Mouse (Mus musculus) spleen, postnatal 10 days (tissue): ENCODE data around the gene Olfr596.
"Not testable (repeated sequence)": the region's sequence is repeated elsewhere in the genome, so short reads cannot be mapped to it uniquely, and the experiment has no call there.

Experiments
- DNase-seq, 2 experiments: peaks; one replicate each; pipeline ENCODE4 v3.0.0; 2021 to 2022; ENCODE audit warnings: low spot score in 2 of 2

Olfr596 gene

GRCm38 (mm10) chr7:103305348-103305747 is at the start of gene Olfr596:
TSS of gene Olfr596 (plus strand) at chr7:103305648.
- DNase-seq: not testable (repeated sequence)

GRCm38 (mm10) chr7:103316015-103316414 is 10.6 kb downstream of the Olfr596 start, which contains the start of gene Olfr597:
TSS of gene Olfr597 (plus strand) at chr7:103316315.
- not testable (repeated sequence) for DNase-seq

GRCm38 (mm10) chr7:103323268-103323667 is 17.8 kb downstream of the Olfr596 start, which contains the start of gene Olfr598:
TSS of gene Olfr598 (plus strand) at chr7:103323568.
- DNase-seq: no peak

- no peak for DNase-seq
Observed at GRCm38 (mm10) chr7:103335617-103336016, 30.2 kb downstream of the Olfr596 start, which contains the start of gene Olfr599. TSS of gene Olfr599 (plus strand) at chr7:103335917.

GRCm38 (mm10) chr7:103349569-103349968 is 44.1 kb downstream of the Olfr596 start, which contains the start of gene Olfr600:
TSS of gene Olfr600 (minus strand) at chr7:103349669.
- DNase-seq: no peak
